Mouse (Mus musculus): ENCODE results near the gene Cfd. TPM values are rescaled to one million over a fixed set of nuclear protein-coding genes. Genes with fewer than 3 reads are reported as not detected.

Gene Cfd
- total and polyA plus RNA-seq, 3 experiments = 0.26 TPM; not detected in 2

- TF ChIP-seq MEF2A (IDR thresholded peaks at IDR 0.05; ENCODE audit: borderline replicate concordance, low read depth, low read length) (no peak), ZNF384 (IDR thresholded peaks at IDR 0.05; ENCODE audit: low read depth, low read length) (no peak), KAT2A (IDR thresholded peaks at IDR 0.05; ENCODE audit: insufficient replicate concordance, low read length) (no peak), UBTF (IDR thresholded peaks at IDR 0.05; ENCODE audit: low read depth, low read length) (no peak), SMC3 (IDR thresholded peaks at IDR 0.05; ENCODE audit: low read depth, low read length) (no peak), MAX (IDR thresholded peaks at IDR 0.05; ENCODE audit: low read length) (no peak; the same call in 1 of the 2 replicates), USF2 (conservative IDR thresholded peaks at IDR 0.05; ENCODE audit: low read depth, low read length) (no peak), POLR2AphosphoS2 (IDR thresholded peaks at IDR 0.05; ENCODE audit: low read depth, low read length) (no peak)
Measured at GRCm38 (mm10) chr10:79928030-79928694, 37.5 kb downstream of the Cfd start (continued).

- peaks cover 35 to 44% of the 10 kb centered on the region in 2 experiments for H3K36me3 ChIP-seq (replicated peaks in 1 of 2; ENCODE audit: control insufficient read depth in 1 of 2, insufficient read depth in 1 of 2, low read length in 1 of 2)
- H3K4me1 ChIP-seq (ENCODE audit: control insufficient read depth in 1 of 2, insufficient read depth in 2 of 2) = peaks cover 20 to 66% of the 10 kb centered on the region in 2 experiments
- dilution Hi-C loops (cut with MboI; ENCODE audit: extremely low pct_ligation_motif_present, extremely low pct_unique_long_range_greater_than_20kb, low sequenced_read_pairs) = no loop called here
Measured at GRCm38 (mm10) chr10:79928907-79929701, 38.5 kb downstream of the Cfd start.

More at GRCm38 (mm10) chr10:79928907-79929701, 38.5 kb downstream of the Cfd start:
- peak overlapping the region; percentile 65 for H3K27ac ChIP-seq (ENCODE audit: insufficient read depth, low read depth)
- peak overlapping the region; percentile 98 for H3K9ac ChIP-seq (ENCODE audit: insufficient read depth, low read depth)
- TF ChIP-seq UBTF (IDR thresholded peaks at IDR 0.05; ENCODE audit: low read depth, low read length) = no peak
- no peak for TF ChIP-seq MAX (IDR thresholded peaks at IDR 0.05; ENCODE audit: low read length)
- no peak for TF ChIP-seq ELF1 (IDR thresholded peaks at IDR 0.05; ENCODE audit: low read depth, low read length)
- peak; percentile 90 for TF ChIP-seq CHD2 (IDR thresholded peaks at IDR 0.05; ENCODE audit: low read length)
- TF ChIP-seq ZMIZ1 (IDR thresholded peaks at IDR 0.05; ENCODE audit: low read depth, low read length) = 0 out of 2 replicates have a peak, but pooled peaks have one; percentile 24
- TF ChIP-seq MEF2A (IDR thresholded peaks at IDR 0.05; ENCODE audit: borderline replicate concordance, low read depth, low read length) = no peak
- no peak for TF ChIP-seq MYC (IDR thresholded peaks at IDR 0.05; ENCODE audit: low read depth, low read length)
- no peak for TF ChIP-seq TCF12 (IDR thresholded peaks at IDR 0.05; ENCODE audit: low read depth, low read length)
- no peak for TF ChIP-seq EP300 (IDR thresholded peaks at IDR 0.05; ENCODE audit: low read length)
- 0 out of 2 replicates have a peak, but pooled peaks have one; percentile 36 for TF ChIP-seq POLR2A (IDR thresholded peaks at IDR 0.05; ENCODE audit: low read depth, low read length)
- TF ChIP-seq SIN3A (IDR thresholded peaks at IDR 0.05; ENCODE audit: low read length) = peak; percentile 42; the same call in 1 of the 2 replicates
- no peak for TF ChIP-seq USF1 (IDR thresholded peaks at IDR 0.05; ENCODE audit: low read depth, low read length)
- TF ChIP-seq JUN (IDR thresholded peaks at IDR 0.05; ENCODE audit: insufficient read depth, low read depth, low read length) = no peak
- TF ChIP-seq NELFE (IDR thresholded peaks at IDR 0.05; ENCODE audit: low read depth, low read length) = no peak
- TF ChIP-seq ZNF384 (IDR thresholded peaks at IDR 0.05; ENCODE audit: low read depth, low read length) = no peak
- TF ChIP-seq MXI1 (IDR thresholded peaks at IDR 0.05; ENCODE audit: low read depth, low read length) = no peak
- TF ChIP-seq CHD1 (IDR thresholded peaks at IDR 0.05; ENCODE audit: low read depth, low read length) = no peak; the same call in 1 of the 2 replicates
- TF ChIP-seq MAZ (IDR thresholded peaks at IDR 0.05; ENCODE audit: low read depth, low read length) = 0 out of 2 replicates have a peak, but pooled peaks have one; percentile 33
- TF ChIP-seq NRF1 (IDR thresholded peaks at IDR 0.05; ENCODE audit: low read depth, low read length) = no peak
- peak overlapping the region; percentile 78 for H3K4me2 ChIP-seq (ENCODE audit: insufficient read depth, low read depth, poor library complexity, severe bottlenecking)
- peak overlapping the region; percentile 72 to 96 (median 91) for H3K4me3 ChIP-seq (replicated peaks in 1 of 3; ENCODE audit: low read depth in 2 of 3, low read length in 2 of 3, poor library complexity in 1 of 3)
- H3K79me2 ChIP-seq (replicated peaks; ENCODE audit: control insufficient read depth, extremely low read depth, insufficient read depth, poor library complexity, severe bottlenecking) = peaks cover 72% of the 10 kb centered on the region
- H3K27me3 ChIP-seq (replicated peaks) = no peaks in the 10 kb centered on the region
- no peaks in the 10 kb centered on the region for H3K9me3 ChIP-seq (replicated peaks; ENCODE audit: low read length)
- DNase-seq (ENCODE audit: extremely low read depth) = no peak
- in situ Hi-C loops (cut with MboI; ENCODE audit: low pct_ligation_motif_present, low pct_unique_long_range_greater_than_20kb, low sequenced_read_pairs) = loop anchor here (5.0 kb wide), 2 partner anchors 33 to 37 kb away; partner anchors contain the start of genes Cfd and Wdr18
